Mouse (Mus musculus) forebrain, embryonic 16.5 days (tissue): Measurements from ENCODE around the gene Nmnat2. TPM values are rescaled to one million over a fixed set of nuclear protein-coding genes. Genes with fewer than 3 reads are reported as not detected.

Experiments
- ATAC-seq: fragments of 200-750 bp; cut with Nextera tagmentation; 2 replicates; pipeline ENCODE4 v1.8.0; 2017; ENCODE audit warnings: mild to moderate bottlenecking, moderate library complexity
- H3K27ac ChIP-seq: fragments of 300-500 bp; sonication (generic); 2 replicates; pipeline ENCODE4 v1.5.1; 2014; ENCODE audit warnings: low read length, control low read depth
- H3K27me3 ChIP-seq: fragments of 300-500 bp; sonication (generic); replicated peaks from 2 replicates; pipeline ENCODE4 v1.6.1; 2014; ENCODE audit warnings: low read length; ENCODE audit not compliant: control insufficient read depth, insufficient read depth
- H3K36me3 ChIP-seq: fragments of 300-500 bp; sonication (generic); 2 replicates; pipeline ENCODE4 v1.6.1; 2014; ENCODE audit not compliant: control insufficient read depth, insufficient read depth
- H3K4me1 ChIP-seq: fragments of 300-500 bp; sonication (generic); replicated peaks from 2 replicates; pipeline ENCODE4 v1.6.1; 2014; ENCODE audit warnings: low read length; ENCODE audit not compliant: control insufficient read depth, insufficient read depth
- H3K4me2 ChIP-seq: fragments of 300-500 bp; sonication (generic); 2 replicates; pipeline ENCODE4 v1.6.1; 2014; ENCODE audit warnings: mild to moderate bottlenecking, low read length, control low read depth
- H3K4me3 ChIP-seq: fragments of 300-500 bp; sonication (generic); replicated peaks from 2 replicates; pipeline ENCODE4 v1.5.1; 2014; ENCODE audit warnings: mild to moderate bottlenecking, low read length, control low read depth
- H3K9ac ChIP-seq: fragments of 300-500 bp; sonication (generic); replicated peaks from 2 replicates; pipeline ENCODE4 v1.6.1; 2014; ENCODE audit warnings: low read depth, low read length, control low read depth
- H3K9me3 ChIP-seq: fragments of 300-500 bp; sonication (generic); 2 replicates; pipeline ENCODE4 v1.6.1; 2016; ENCODE audit warnings: low read length; ENCODE audit not compliant: control insufficient read depth
- WGBS: fragments of 180-500 bp; shearing (Covaris S2); extraction: QIAGEN DNeasy Blood & Tissue Kit; methylation state at CpG from one replicate; pipeline ENCODE4 v1.1.7; 2014; 5-methylcytosine and 5-hydroxymethylcytosine counted together
- polyA plus RNA-seq: library from polyadenylated mRNA; unstranded; fragments of >200 nt; fragmentation: Nextera tagmentation; extraction: Ambion mirVana; gene quantifications from 2 replicates; pipeline ENCODE4 v1.2.1, GENCODE M21; 2015

The Nmnat2 gene
- polyA plus RNA-seq, 1 experiment from 2014 or later: 85.6 TPM

GRCm38 (mm10) chr1:153090807-153091206 lies 136.0 kb downstream of the Nmnat2 start:
- no peak overlapping the region for H3K4me3 ChIP-seq
- WGBS: 90% methylated on average over 4 of the region's 4 CpGs
- H3K36me3 ChIP-seq: no peaks in the 10 kb centered on the region; the same call in 1 of the 2 replicates
- H3K4me2 ChIP-seq: no peak overlapping the region
- no peaks in the 10 kb centered on the region for H3K9me3 ChIP-seq
- peaks cover 7% of the 10 kb centered on the region; the same call in 1 of the 2 replicates for H3K4me1 ChIP-seq
- H3K9ac ChIP-seq: no peak overlapping the region
- H3K27ac ChIP-seq: no peak overlapping the region
- H3K27me3 ChIP-seq: no peaks in the 10 kb centered on the region
- no peak for ATAC-seq

- Histone ChIP-seq H3K4me3 (no peak overlapping the region), H3K27me3 (no peaks in the 10 kb centered on the region), H3K27ac (no peak overlapping the region), H3K4me2 (no peak overlapping the region), H3K4me1 (peaks cover 7% of the 10 kb centered on the region; the same call in 1 of the 2 replicates), H3K36me3 (no peaks in the 10 kb centered on the region; the same call in 1 of the 2 replicates), H3K9ac (no peak overlapping the region), H3K9me3 (no peaks in the 10 kb centered on the region)
- peak; percentile 13; the same call in 1 of the 2 replicates for ATAC-seq
- 42% methylated on average over 9 of the region's 9 CpGs for WGBS
Measured at GRCm38 (mm10) chr1:153091438-153092236, 136.8 kb downstream of the Nmnat2 start.

GRCm38 (mm10) chr1:153092237-153092975 lies 137.6 kb downstream of the Nmnat2 start:
- ATAC-seq: peak; percentile 68

GRCm38 (mm10) chr1:153093172-153093571 lies 138.4 kb downstream of the Nmnat2 start:
- no peak overlapping the region for H3K9ac ChIP-seq
- no peak overlapping the region for H3K27ac ChIP-seq
- no peak overlapping the region for H3K4me2 ChIP-seq
- H3K4me1 ChIP-seq: peaks cover 7% of the 10 kb centered on the region; the same call in 1 of the 2 replicates
- H3K9me3 ChIP-seq: no peaks in the 10 kb centered on the region
- no peak overlapping the region for H3K4me3 ChIP-seq
- whole genome bisulfite sequencing: 44% methylated on average over 5 of the region's 5 CpGs
- H3K36me3 ChIP-seq: no peaks in the 10 kb centered on the region; the same call in 1 of the 2 replicates
- no peaks in the 10 kb centered on the region for H3K27me3 ChIP-seq
- no peak for ATAC-seq

More at GRCm38 (mm10) chr1:153092237-153092975, 137.6 kb downstream of the Nmnat2 start:
- no peaks in the 10 kb centered on the region for H3K27me3 ChIP-seq
- no peaks in the 10 kb centered on the region for H3K9me3 ChIP-seq
- H3K27ac ChIP-seq: no peak overlapping the region
- H3K4me2 ChIP-seq: no peak overlapping the region
- WGBS: 54% methylated on average over 5 of the region's 5 CpGs
- no peak overlapping the region for H3K4me3 ChIP-seq
- no peaks in the 10 kb centered on the region; the same call in 1 of the 2 replicates for H3K36me3 ChIP-seq
- H3K4me1 ChIP-seq: peaks cover 7% of the 10 kb centered on the region; the same call in 1 of the 2 replicates
- no peak overlapping the region for H3K9ac ChIP-seq

GRCm38 (mm10) chr1:153093581-153093980 lies 138.8 kb downstream of the Nmnat2 start:
- 73% methylated on average over 4 of the region's 4 CpGs for WGBS
- H3K4me3 ChIP-seq: no peak overlapping the region
- no peak overlapping the region for H3K27ac ChIP-seq
- no peak overlapping the region for H3K4me2 ChIP-seq
- H3K4me1 ChIP-seq: peaks cover 7% of the 10 kb centered on the region; the same call in 1 of the 2 replicates
- H3K36me3 ChIP-seq: no peaks in the 10 kb centered on the region
- no peaks in the 10 kb centered on the region for H3K9me3 ChIP-seq
- no peaks in the 10 kb centered on the region for H3K27me3 ChIP-seq
- no peak overlapping the region for H3K9ac ChIP-seq
- peak; percentile 29; the same call in 1 of the 2 replicates for ATAC-seq

- H3K27ac ChIP-seq: no peak overlapping the region
- no peak for ATAC-seq
- H3K9me3 ChIP-seq: no peaks in the 10 kb centered on the region
- 19% methylated on average over 12 of the region's 12 CpGs for WGBS
- peaks cover 7% of the 10 kb centered on the region; the same call in 1 of the 2 replicates for H3K4me1 ChIP-seq
- no peak overlapping the region for H3K9ac ChIP-seq
- no peak overlapping the region for H3K4me3 ChIP-seq
- H3K36me3 ChIP-seq: no peaks in the 10 kb centered on the region; the same call in 1 of the 2 replicates
- no peaks in the 10 kb centered on the region for H3K27me3 ChIP-seq
- H3K4me2 ChIP-seq: no peak overlapping the region
Measured at GRCm38 (mm10) chr1:153094226-153095076, 139.7 kb downstream of the Nmnat2 start.

GRCm38 (mm10) chr1:153095328-153095727 lies 140.5 kb downstream of the Nmnat2 start:
- Histone ChIP-seq H3K9ac (no peak overlapping the region), H3K36me3 (no peaks in the 10 kb centered on the region; the same call in 1 of the 2 replicates), H3K9me3 (no peaks in the 10 kb centered on the region), H3K4me3 (no peak overlapping the region), H3K4me2 (no peak overlapping the region), H3K4me1 (peaks cover 7% of the 10 kb centered on the region; the same call in 1 of the 2 replicates), H3K27ac (no peak overlapping the region), H3K27me3 (no peaks in the 10 kb centered on the region)
- WGBS: 42% methylated on average over 6 of the region's 6 CpGs
- ATAC-seq: no peak

- no peaks in the 10 kb centered on the region for H3K27me3 ChIP-seq
- H3K4me3 ChIP-seq: no peak overlapping the region
- H3K4me1 ChIP-seq: peaks cover 7% of the 10 kb centered on the region; the same call in 1 of the 2 replicates
- ATAC-seq: no peak
- H3K36me3 ChIP-seq: no peaks in the 10 kb centered on the region; the same call in 1 of the 2 replicates
- H3K27ac ChIP-seq: no peak overlapping the region
- H3K9me3 ChIP-seq: no peaks in the 10 kb centered on the region
- H3K4me2 ChIP-seq: no peak overlapping the region
- 16% methylated on average over 16 of the region's 16 CpGs for WGBS
- no peak overlapping the region for H3K9ac ChIP-seq
Measured at GRCm38 (mm10) chr1:153095826-153096727, 141.3 kb downstream of the Nmnat2 start.
